Mouse (Mus musculus) heart, postnatal 36 days (tissue): ENCODE measurements around the gene Adamtsl3. TPM values are rescaled to one million over a fixed set of nuclear protein-coding genes. Genes with fewer than 3 reads are reported as not detected.

ENCODE experiments used
- DNase-seq, 2 experiments: peaks; one replicate each; pipeline ENCODE4 v3.0.0; 2021 to 2022
- intact Hi-C: fragments of 180-260 bp; cut with DNase I; formaldehyde crosslinking; loops from one replicate; pipeline ENCODE4 v1.15.1; 2025
- total RNA-seq, 2 experiments: library from RNA; stranded (reverse); gene quantifications; 2 replicates each; pipeline ENCODE4 v1.2.3; 2021

The Adamtsl3 gene
- total RNA-seq, 2 experiments from 2014 or later: 5.5 to 6.5 TPM

GRCm38 (mm10) chr7:82359674-82360073 is 24.2 kb downstream of the Adamtsl3 start:
- intact Hi-C loops: no loop called here
- DNase-seq: peak in 1 of 2 experiments; percentile 30

GRCm38 (mm10) chr7:82360186-82360585 is 24.7 kb downstream of the Adamtsl3 start:
- no peak for DNase-seq
- intact Hi-C loops: no loop called here

GRCm38 (mm10) chr7:82361127-82361526 is 25.6 kb downstream of the Adamtsl3 start:
- intact Hi-C loops: no loop called here
- DNase-seq: no peak

GRCm38 (mm10) chr7:82364567-82364966 is 29.1 kb downstream of the Adamtsl3 start:
- intact Hi-C loops: no loop called here

GRCm38 (mm10) chr7:82366056-82366455 is 30.6 kb downstream of the Adamtsl3 start:
- DNase-seq: no peak
- intact Hi-C loops: no loop called here

More at GRCm38 (mm10) chr7:82364567-82364966, 29.1 kb downstream of the Adamtsl3 start:
- DNase-seq: no peak

- intact Hi-C loops: no loop called here
- DNase-seq: no peak
Observed at GRCm38 (mm10) chr7:82366471-82366870, 31.0 kb downstream of the Adamtsl3 start.

- intact Hi-C loops: no loop called here
- no peak for DNase-seq
Observed at GRCm38 (mm10) chr7:82368047-82368446, 32.6 kb downstream of the Adamtsl3 start.

GRCm38 (mm10) chr7:82370132-82370531 is 34.6 kb downstream of the Adamtsl3 start:
- no peak for DNase-seq
- intact Hi-C loops: no loop called here

GRCm38 (mm10) chr7:82371411-82371810 is 35.9 kb downstream of the Adamtsl3 start:
- intact Hi-C loops: no loop called here
- DNase-seq: peak; percentile 60 to 68

GRCm38 (mm10) chr7:82378311-82378710 is 42.8 kb downstream of the Adamtsl3 start:
- DNase-seq: no peak
- intact Hi-C loops: no loop called here

- peak; percentile 17 to 18 for DNase-seq
- intact Hi-C loops: no loop called here
Observed at GRCm38 (mm10) chr7:82379765-82380164, 44.3 kb downstream of the Adamtsl3 start.

- intact Hi-C loops: no loop called here
- DNase-seq: no peak
Observed at GRCm38 (mm10) chr7:82382843-82383535, 47.5 kb downstream of the Adamtsl3 start.

- DNase-seq: no peak
- intact Hi-C loops: no loop called here
Observed at GRCm38 (mm10) chr7:82383536-82383848, 48.0 kb downstream of the Adamtsl3 start.

GRCm38 (mm10) chr7:82387121-82387520 is 51.6 kb downstream of the Adamtsl3 start:
- intact Hi-C loops: no loop called here

GRCm38 (mm10) chr7:82394435-82395186 is 59.1 kb downstream of the Adamtsl3 start:
- intact Hi-C loops: no loop called here
- no peak for DNase-seq

More at GRCm38 (mm10) chr7:82387121-82387520, 51.6 kb downstream of the Adamtsl3 start:
- DNase-seq: no peak

- no peak for DNase-seq
- intact Hi-C loops: no loop called here
Observed at GRCm38 (mm10) chr7:82395239-82395638, 59.7 kb downstream of the Adamtsl3 start.

- no peak for DNase-seq
- intact Hi-C loops: no loop called here
Observed at GRCm38 (mm10) chr7:82395751-82396512, 60.4 kb downstream of the Adamtsl3 start.

- DNase-seq: no peak
- intact Hi-C loops: no loop called here
Observed at GRCm38 (mm10) chr7:82396869-82397268, 61.4 kb downstream of the Adamtsl3 start.

- intact Hi-C loops: no loop called here
- no peak for DNase-seq
Observed at GRCm38 (mm10) chr7:82397632-82398031, 62.1 kb downstream of the Adamtsl3 start.

GRCm38 (mm10) chr7:82405466-82406045 is 70.1 kb downstream of the Adamtsl3 start:
- no peak for DNase-seq

GRCm38 (mm10) chr7:82410966-82411365 is 75.5 kb downstream of the Adamtsl3 start:
- no peak for DNase-seq
- intact Hi-C loops: loop anchor here (2.0 kb wide), 1 partner anchor 74 kb away; no protein-coding TSS in a partner anchor

More at GRCm38 (mm10) chr7:82405466-82406045, 70.1 kb downstream of the Adamtsl3 start:
- intact Hi-C loops: no loop called here
